Mouse (Mus musculus) heart, postnatal 36 days (tissue): Measurements from ENCODE around the gene Boll. TPM values are rescaled to one million over a fixed set of nuclear protein-coding genes. Genes with fewer than 3 reads are reported as not detected.

ENCODE experiments used
- DNase-seq, 2 experiments: peaks; one replicate each; pipeline ENCODE4 v3.0.0; 2021 to 2022
- intact Hi-C: fragments of 180-260 bp; cut with DNase I; formaldehyde crosslinking; loops from one replicate; pipeline ENCODE4 v1.15.1; 2025
- total RNA-seq, 2 experiments: library from RNA; stranded (reverse); gene quantifications; 2 replicates each; pipeline ENCODE4 v1.2.3; 2021

Gene Boll
- total RNA-seq, 2 experiments from 2014 or later = not detected

- DNase-seq = no peak
- intact Hi-C loops = no loop called here
Observed at GRCm38 (mm10) chr1:55211081-55211480, 152.2 kb downstream of the Boll start.

- intact Hi-C loops = no loop called here
- DNase-seq = no peak
Observed at GRCm38 (mm10) chr1:55210202-55210965, 152.9 kb downstream of the Boll start.

GRCm38 (mm10) chr1:55208500-55209140, 154.6 kb downstream of the Boll start:
- DNase-seq = no peak
- intact Hi-C loops = no loop called here

GRCm38 (mm10) chr1:55207561-55207960, 155.7 kb downstream of the Boll start:
- no peak for DNase-seq

DNA sequence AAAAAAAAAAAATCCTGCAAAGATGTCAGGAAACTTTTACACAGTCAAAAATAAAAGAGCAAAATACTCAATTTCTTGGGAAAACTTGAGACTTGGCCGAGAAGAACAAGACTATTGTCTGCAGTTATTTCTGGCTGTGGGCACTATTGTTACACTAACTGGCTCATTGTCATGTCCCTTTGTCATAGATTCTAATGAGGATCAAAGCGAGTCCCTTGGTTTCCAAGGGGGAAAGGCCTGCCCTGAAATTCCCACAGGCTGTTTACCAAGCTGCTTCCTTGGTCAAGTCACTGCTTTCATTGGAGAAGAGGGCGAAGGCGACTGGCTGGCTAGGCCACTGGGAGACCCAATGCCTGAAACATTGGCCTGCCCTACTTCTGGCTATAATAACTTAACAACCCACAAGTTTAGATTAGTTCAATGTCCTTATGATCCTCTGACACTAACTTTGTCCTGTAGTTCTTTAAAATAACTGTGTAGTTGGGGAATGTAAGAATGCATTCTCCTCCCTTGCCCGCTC, 157.4 kb downstream of the Boll start:
- intact Hi-C loops = no loop called here
- DNase-seq = no peak

More at GRCm38 (mm10) chr1:55207561-55207960, 155.7 kb downstream of the Boll start:
- intact Hi-C loops = no loop called here

GRCm38 (mm10) chr1:55201850-55202752, 161.2 kb downstream of the Boll start:
- intact Hi-C loops = no loop called here
- peak; percentile 42 to 65 for DNase-seq

DNA sequence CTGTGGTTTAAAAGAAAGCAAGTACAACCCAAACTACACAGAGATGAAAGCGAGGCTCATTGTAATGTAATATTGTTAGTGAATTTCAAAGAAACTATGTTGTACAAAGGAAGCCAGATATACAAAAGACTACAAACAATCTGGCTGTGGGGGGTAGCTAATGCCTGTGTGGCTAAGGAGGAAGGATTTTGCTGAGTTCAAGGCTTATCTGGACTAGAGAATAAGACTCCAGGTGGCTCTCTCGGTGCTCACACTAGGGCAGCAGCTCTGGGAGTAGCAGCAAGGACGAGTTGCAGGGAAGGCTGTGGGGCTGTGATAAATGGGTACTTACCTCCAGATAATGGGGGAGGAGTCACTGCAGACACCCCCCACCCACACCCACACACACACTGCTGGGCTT, 164.6 kb downstream of the Boll start:
- no peak for DNase-seq
- intact Hi-C loops = no loop called here

Other genes starting within 250 kb of the Boll start
- gene Mob4, start 232.2 kb downstream of the Boll start, total RNA-seq = 10 to 100 TPM; 30.3 to 35.4 TPM
- 10 to 100 TPM; 12.7 to 13.9 TPM for gene Rftn2, start 136.7 kb downstream of the Boll start, total RNA-seq
- gene Mars2, start 126.3 kb downstream of the Boll start, total RNA-seq = 1 to 10 TPM; 4.6 to 4.9 TPM
- 1 to 10 TPM; 3.9 to 4.4 TPM for gene Plcl1, start 42.5 kb upstream of the Boll start, total RNA-seq